Mouse (Mus musculus): Measurements from ENCODE around the gene Prkn.

GRCm38 (mm10) chr17:11722478-11722877 is 882.3 kb downstream of the Prkn start:
- TF ChIP-seq EP300 (IDR thresholded peaks at IDR 0.05; ENCODE audit: low read depth in 1 of 2, low read length in 2 of 2) (no peak), GABPA (IDR thresholded peaks at IDR 0.05; ENCODE audit: low read depth, low read length) (no peak), CTCF (IDR thresholded peaks at IDR 0.05 in 2 of 3, conservative IDR thresholded peaks at IDR 0.05 in 1 of 3; ENCODE audit: control insufficient read depth in 1 of 3, insufficient read depth in 1 of 3, low read depth in 2 of 3, low read length in 3 of 3, poor library complexity in 1 of 3, severe bottlenecking in 1 of 3) (no peak)

Measured in MEL (cell line).